Mouse (Mus musculus): ENCODE results near the gene Nt5c2. TPM values are rescaled to one million over a fixed set of nuclear protein-coding genes. Genes with fewer than 3 reads are reported as not detected.
A peak's percentile ranks its signal among the peaks of the same experiment; 100 is the strongest.

Gene Nt5c2
- polyA plus RNA-seq, 1 experiment = 17.5 TPM

- no peaks in the 10 kb centered on the region; the same call in 1 of the 2 replicates for H3K4me1 ChIP-seq (ENCODE audit: control insufficient read depth, insufficient read depth, low read length)
- TF ChIP-seq POLR2A (IDR thresholded peaks at IDR 0.05; ENCODE audit: borderline replicate concordance, extremely low read depth, low read depth, low read length) = no peak
- TF ChIP-seq CTCF (IDR thresholded peaks at IDR 0.05; ENCODE audit: insufficient read depth, low read length) = no peak
- no peak for DNase-seq
- WGBS = 92% methylated on average over 8 of the region's 8 CpGs
- no peak overlapping the region for H3K4me3 ChIP-seq (replicated peaks; ENCODE audit: extremely low read depth, low read depth, low read length)
These were observed 124.3 kb downstream of the Nt5c2 start for GRCm38 (mm10) chr19:46890657-46891056.

- no peak overlapping the region for H3K4me3 ChIP-seq (replicated peaks; ENCODE audit: extremely low read depth, low read depth, low read length)
- DNase-seq = no peak
- TF ChIP-seq POLR2A (IDR thresholded peaks at IDR 0.05; ENCODE audit: borderline replicate concordance, extremely low read depth, low read depth, low read length) (no peak), CTCF (IDR thresholded peaks at IDR 0.05; ENCODE audit: insufficient read depth, low read length) (no peak)
- 93% methylated on average over 8 of the region's 8 CpGs for WGBS
- no peaks in the 10 kb centered on the region; the same call in 1 of the 2 replicates for H3K4me1 ChIP-seq (ENCODE audit: control insufficient read depth, insufficient read depth, low read length)
These were observed 125.3 kb downstream of the Nt5c2 start for GRCm38 (mm10) chr19:46889666-46890065.

DNA sequence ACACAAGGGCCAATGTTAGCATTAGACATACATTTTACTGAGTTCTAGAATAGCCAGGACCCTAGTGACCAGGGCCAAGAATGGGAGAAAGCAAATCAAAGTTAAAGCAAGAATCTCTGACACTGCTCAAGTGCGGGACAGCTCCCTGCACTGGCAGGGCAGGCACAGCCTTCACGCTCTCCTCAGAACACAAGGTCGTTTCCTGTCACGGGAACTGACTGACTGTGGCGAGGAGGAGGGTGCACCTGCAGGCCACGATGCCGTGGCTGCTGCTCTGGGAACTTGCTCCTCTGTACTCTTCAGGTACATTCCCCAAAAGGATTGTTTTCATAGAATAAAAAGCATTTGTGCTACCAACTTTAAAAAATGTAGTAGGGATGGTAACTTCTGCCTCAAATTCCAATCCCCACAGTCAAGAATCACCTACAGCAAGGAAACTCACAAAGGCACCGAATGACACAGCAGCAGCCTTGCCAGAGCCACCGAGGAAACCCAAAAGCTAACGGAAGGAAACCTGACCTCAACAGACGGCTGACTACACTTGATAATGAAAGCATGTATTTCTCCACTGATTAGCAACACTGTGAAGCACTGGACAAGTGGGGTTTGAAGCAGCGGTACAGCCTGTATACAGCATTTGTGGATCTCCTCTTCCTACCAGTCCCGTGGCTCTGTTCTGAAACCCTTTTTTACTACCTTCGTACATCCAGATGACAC lies 127.0 kb downstream of the Nt5c2 start:
- DNase-seq = no peak
- 48% methylated on average over 14 of the region's 14 CpGs for WGBS
- no peak overlapping the region for H3K4me3 ChIP-seq (replicated peaks; ENCODE audit: extremely low read depth, low read depth, low read length)
- no peak for TF ChIP-seq POLR2A (IDR thresholded peaks at IDR 0.05; ENCODE audit: borderline replicate concordance, extremely low read depth, low read depth, low read length)
- TF ChIP-seq CTCF (IDR thresholded peaks at IDR 0.05; ENCODE audit: insufficient read depth, low read length) = no peak
- no peaks in the 10 kb centered on the region; the same call in 1 of the 2 replicates for H3K4me1 ChIP-seq (ENCODE audit: control insufficient read depth, insufficient read depth, low read length)

- no peak for TF ChIP-seq POLR2A (IDR thresholded peaks at IDR 0.05; ENCODE audit: borderline replicate concordance, extremely low read depth, low read depth, low read length)
- no peak for TF ChIP-seq CTCF (IDR thresholded peaks at IDR 0.05; ENCODE audit: insufficient read depth, low read length)
- H3K4me1 ChIP-seq (ENCODE audit: control insufficient read depth, insufficient read depth, low read length) = no peaks in the 10 kb centered on the region; the same call in 1 of the 2 replicates
- 69% methylated on average over 7 of the region's 7 CpGs for WGBS
- H3K4me3 ChIP-seq (replicated peaks; ENCODE audit: extremely low read depth, low read depth, low read length) = no peak overlapping the region
- peak; percentile 43 for DNase-seq
These were observed 128.1 kb downstream of the Nt5c2 start for GRCm38 (mm10) chr19:46886826-46887225.

- no peak for TF ChIP-seq CTCF (IDR thresholded peaks at IDR 0.05; ENCODE audit: insufficient read depth, low read length)
- TF ChIP-seq POLR2A (IDR thresholded peaks at IDR 0.05; ENCODE audit: borderline replicate concordance, extremely low read depth, low read depth, low read length) = no peak
- no peak overlapping the region for H3K4me3 ChIP-seq (replicated peaks; ENCODE audit: extremely low read depth, low read depth, low read length)
- H3K4me1 ChIP-seq (ENCODE audit: control insufficient read depth, insufficient read depth, low read length) = no peaks in the 10 kb centered on the region; the same call in 1 of the 2 replicates
- no peak for DNase-seq
- WGBS = 89% methylated on average over 4 of the region's 4 CpGs
These were observed 129.6 kb downstream of the Nt5c2 start for GRCm38 (mm10) chr19:46885365-46885764.

DNA sequence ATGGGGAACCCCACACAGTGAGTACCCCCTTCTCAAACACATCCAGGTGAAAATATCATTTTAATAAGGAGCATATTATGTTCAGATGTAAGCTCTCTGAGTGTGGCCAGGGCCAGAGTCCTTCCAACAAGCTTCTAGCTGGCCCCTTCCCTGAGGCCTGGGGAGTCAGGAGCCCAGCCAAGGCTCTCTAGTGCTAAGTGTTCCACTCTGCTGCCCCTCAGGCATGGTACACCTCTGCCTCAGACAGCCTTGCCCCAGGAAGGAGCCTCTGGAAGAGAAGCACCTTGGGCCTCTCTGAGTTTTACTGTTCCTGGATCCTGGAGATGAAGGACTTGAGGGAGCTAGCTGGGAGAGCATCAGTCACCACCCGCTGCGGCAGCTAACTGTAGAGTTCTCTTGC lies 135.1 kb downstream of the Nt5c2 start:
- DNase-seq = no peak
- TF ChIP-seq POLR2A (IDR thresholded peaks at IDR 0.05; ENCODE audit: borderline replicate concordance, extremely low read depth, low read depth, low read length) (no peak), CTCF (IDR thresholded peaks at IDR 0.05; ENCODE audit: insufficient read depth, low read length) (no peak)
- WGBS = 94% methylated on average over 2 of the region's 2 CpGs
- no peaks in the 10 kb centered on the region for H3K4me1 ChIP-seq (ENCODE audit: control insufficient read depth, insufficient read depth, low read length)
- H3K4me3 ChIP-seq (replicated peaks; ENCODE audit: extremely low read depth, low read depth, low read length) = no peak overlapping the region

- WGBS = 35% methylated on average over 13 of the region's 13 CpGs
- peak; percentile 54 for DNase-seq
- TF ChIP-seq POLR2A (IDR thresholded peaks at IDR 0.05; ENCODE audit: borderline replicate concordance, extremely low read depth, low read depth, low read length) (no peak), CTCF (IDR thresholded peaks at IDR 0.05; ENCODE audit: insufficient read depth, low read length) (peak; percentile 50)
- H3K4me1 ChIP-seq (ENCODE audit: control insufficient read depth, insufficient read depth, low read length) = no peaks in the 10 kb centered on the region
- H3K4me3 ChIP-seq (replicated peaks; ENCODE audit: extremely low read depth, low read depth, low read length) = no peak overlapping the region
These were observed 136.6 kb downstream of the Nt5c2 start for GRCm38 (mm10) chr19:46878346-46878745.

DNA sequence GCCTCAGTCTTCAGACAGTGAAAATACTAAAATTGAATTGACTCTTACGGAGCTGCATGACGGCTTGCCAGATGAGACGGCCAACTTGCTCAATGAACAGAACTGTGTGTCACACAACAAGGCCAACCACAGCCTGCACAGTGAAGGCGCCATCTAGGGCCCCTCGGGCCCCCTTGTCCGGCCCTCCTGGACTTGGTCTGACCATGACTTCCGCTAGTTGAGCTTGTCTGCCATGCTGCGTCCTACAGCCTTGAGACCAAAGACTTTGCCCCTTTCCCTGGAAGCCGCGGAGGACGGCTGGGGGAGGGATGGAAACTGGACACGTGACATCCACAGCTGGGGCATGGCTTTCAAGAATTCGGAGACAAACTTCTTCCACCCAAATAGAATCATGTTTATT lies 137.1 kb downstream of the Nt5c2 start:
- Histone ChIP-seq H3K4me3 (replicated peaks; ENCODE audit: extremely low read depth, low read depth, low read length) (no peak overlapping the region), H3K4me1 (ENCODE audit: control insufficient read depth, insufficient read depth, low read length) (no peaks in the 10 kb centered on the region)
- WGBS = 77% methylated on average over 13 of the region's 13 CpGs
- TF ChIP-seq POLR2A (IDR thresholded peaks at IDR 0.05; ENCODE audit: borderline replicate concordance, extremely low read depth, low read depth, low read length) = no peak
- no peak for TF ChIP-seq CTCF (IDR thresholded peaks at IDR 0.05; ENCODE audit: insufficient read depth, low read length)
- DNase-seq = no peak

DNA sequence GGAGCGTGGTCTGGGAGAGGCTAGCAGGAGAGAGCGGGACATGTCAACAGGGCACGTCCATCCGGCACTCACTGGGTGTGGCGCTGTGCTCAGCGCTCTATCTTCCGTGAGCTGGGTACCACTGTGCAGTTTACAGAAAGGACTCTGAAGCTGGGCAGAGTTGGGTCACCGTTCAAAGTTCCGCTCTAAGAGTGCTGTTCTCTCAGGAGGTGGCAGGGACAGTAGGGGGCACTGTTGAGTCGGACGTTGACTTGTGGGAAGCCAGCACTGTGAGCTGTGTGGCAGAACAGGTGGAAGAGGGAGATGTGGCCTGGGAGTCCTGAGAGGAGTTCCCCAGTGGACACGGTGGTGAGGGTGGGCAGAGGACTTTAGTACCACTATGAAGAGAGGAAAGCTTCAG lies 139.2 kb downstream of the Nt5c2 start:
- 36% methylated on average over 12 of the region's 12 CpGs for WGBS
- no peak for TF ChIP-seq POLR2A (IDR thresholded peaks at IDR 0.05; ENCODE audit: borderline replicate concordance, extremely low read depth, low read depth, low read length)
- peak; percentile 95 for TF ChIP-seq CTCF (IDR thresholded peaks at IDR 0.05; ENCODE audit: insufficient read depth, low read length)
- DNase-seq = peak; percentile 85
- H3K4me3 ChIP-seq (replicated peaks; ENCODE audit: extremely low read depth, low read depth, low read length) = no peak overlapping the region
- H3K4me1 ChIP-seq (ENCODE audit: control insufficient read depth, insufficient read depth, low read length) = no peaks in the 10 kb centered on the region

- no peaks in the 10 kb centered on the region for H3K4me1 ChIP-seq (ENCODE audit: control insufficient read depth, insufficient read depth, low read length)
- 83% methylated on average over 3 of the region's 3 CpGs for WGBS
- TF ChIP-seq CTCF (IDR thresholded peaks at IDR 0.05; ENCODE audit: insufficient read depth, low read length) (no peak), POLR2A (IDR thresholded peaks at IDR 0.05; ENCODE audit: borderline replicate concordance, extremely low read depth, low read depth, low read length) (no peak)
- DNase-seq = no peak
- H3K4me3 ChIP-seq (replicated peaks; ENCODE audit: extremely low read depth, low read depth, low read length) = no peak overlapping the region
These were observed 141.0 kb downstream of the Nt5c2 start for GRCm38 (mm10) chr19:46873924-46874323.

All from lung, adult 2 months (tissue).